Mouse (Mus musculus) bone marrow, adult 2 months (tissue): ENCODE measurements around the gene Ctnna2.

ENCODE experiments used
- CTCF ChIP-seq: fragments of 200-500 bp; IDR thresholded peaks from 2 replicates; pipeline ENCODE4 v1.5.1; 2011; ENCODE audit warnings: low read length, control low read depth; ENCODE audit not compliant: control insufficient read depth, insufficient read depth
- POLR2A ChIP-seq: fragments of 200-500 bp; IDR thresholded peaks from 2 replicates; pipeline ENCODE4 v1.6.1; 2011; ENCODE audit warnings: low read depth, mild to moderate bottlenecking, control low read depth, low read length, borderline replicate concordance; ENCODE audit not compliant: control insufficient read depth

DNA sequence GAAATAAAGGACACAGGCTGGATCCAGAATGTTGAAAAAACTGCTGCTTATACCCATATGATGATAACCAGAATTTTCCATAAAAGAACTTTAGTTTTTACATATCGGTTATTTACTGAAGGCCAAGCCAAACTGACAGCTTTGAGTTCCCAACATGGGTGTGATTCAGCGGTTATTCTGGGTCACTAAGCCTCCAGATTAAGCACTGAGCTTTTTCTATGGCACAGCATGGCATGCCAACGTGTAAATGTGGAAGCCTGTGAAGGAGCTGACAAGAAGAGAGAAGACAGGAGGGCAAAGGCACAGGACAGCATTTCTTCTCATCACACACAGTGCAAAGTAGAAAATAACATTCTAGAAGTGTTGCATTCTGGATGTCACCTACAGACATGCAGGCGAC is 240.9 kb downstream of the Ctnna2 start:
- TF ChIP-seq POLR2A (no peak), CTCF (no peak)
